Mouse (Mus musculus) MEL (cell line): ENCODE measurements at regions not wholly inside any gene's neighbourhood (a gene's known extent, or its start where the extent isn't known, plus 50 kb on each side); places are given as distances from the start of the nearest gene placed in this dataset.

ENCODE experiments used
- DNase-seq: peaks from one replicate; pipeline ENCODE4 v3.0.0; 2011; ENCODE audit warnings: low read depth, low spot score
- H3K27ac ChIP-seq: 2 replicates; pipeline ENCODE4 v1.5.1; 2012; ENCODE audit warnings: low read depth, mild to moderate bottlenecking, control low read depth, low read length, moderate library complexity; ENCODE audit not compliant: control insufficient read depth
- H3K27me3 ChIP-seq, 2 experiments: fragments of 150-350 bp in 1 of 2; sonication (generic) in 1 of 2; 2 replicates each; pipeline ENCODE4 v1.6.1; 2012; ENCODE audit warnings: low read length in 2 of 2, mild to moderate bottlenecking in 2 of 2, improper control_type of control experiment in 1 of 2, moderate library complexity in 1 of 2; ENCODE audit not compliant: insufficient read depth in 2 of 2, control insufficient read depth in 1 of 2
- H3K36me3 ChIP-seq, 2 experiments: 2 replicates each; pipeline ENCODE4 v1.6.1; 2012 to 2014; ENCODE audit warnings: low read length in 2 of 2, improper control_type of control experiment in 1 of 2, inconsistent platforms in 1 of 2, mild to moderate bottlenecking in 1 of 2; ENCODE audit not compliant: insufficient read depth in 2 of 2, control insufficient read depth in 1 of 2
- H3K4me1 ChIP-seq, 2 experiments: fragments of 150-350 bp in 1 of 2; sonication (generic) in 1 of 2; 2 replicates each; pipeline ENCODE4 v1.6.1; 2012; ENCODE audit warnings: low read length in 2 of 2, improper control_type of control experiment in 1 of 2, mild to moderate bottlenecking in 1 of 2; ENCODE audit not compliant: insufficient read depth in 2 of 2, control insufficient read depth in 1 of 2
- H3K4me3 ChIP-seq, 2 experiments: fragments of 150-350 bp in 1 of 2; sonication (generic) in 1 of 2; 2 replicates each; pipeline ENCODE4 v1.5.1; 2012; ENCODE audit warnings: low read depth in 2 of 2, low read length in 2 of 2, mild to moderate bottlenecking in 2 of 2, moderate library complexity in 2 of 2, control low read depth in 1 of 2, improper control_type of control experiment in 1 of 2; ENCODE audit not compliant: control insufficient read depth in 1 of 2, insufficient read depth in 1 of 2
- H3K79me2 ChIP-seq: 2 replicates; pipeline ENCODE4 v1.6.1; 2012; ENCODE audit warnings: mild to moderate bottlenecking, low read length, moderate library complexity; ENCODE audit not compliant: control insufficient read depth, poor library complexity, insufficient read depth
- H3K9ac ChIP-seq: 2 replicates; pipeline ENCODE4 v1.6.1; 2012; ENCODE audit warnings: low read depth, mild to moderate bottlenecking, control low read depth, low read length, moderate library complexity; ENCODE audit not compliant: control insufficient read depth, poor library complexity, severe bottlenecking
- H3K9me3 ChIP-seq: fragments of 150-350 bp; sonication (generic); replicated peaks from 2 replicates; pipeline ENCODE4 v1.6.1; 2012; ENCODE audit warnings: mild to moderate bottlenecking, low read length, improper control_type of control experiment, moderate library complexity; ENCODE audit not compliant: insufficient read depth
- BHLHE40 ChIP-seq: IDR thresholded peaks from 2 replicates; pipeline ENCODE4 v1.6.1; 2012; ENCODE audit warnings: low read depth, mild to moderate bottlenecking, inconsistent platforms, low read length, improper control_type of control experiment, borderline replicate concordance
- CHD1 ChIP-seq: IDR thresholded peaks from 2 replicates; pipeline ENCODE4 v1.6.1; 2012; ENCODE audit warnings: low read depth, mild to moderate bottlenecking, inconsistent platforms, low read length, improper control_type of control experiment
- ELF1 ChIP-seq: IDR thresholded peaks from 2 replicates; pipeline ENCODE4 v1.6.1; 2014; ENCODE audit warnings: low read depth, mild to moderate bottlenecking, inconsistent platforms, low read length, improper control_type of control experiment, moderate library complexity
- EP300 ChIP-seq, 2 experiments: IDR thresholded peaks; 2 replicates each; pipeline ENCODE4 v1.6.1; 2011; ENCODE audit warnings: improper control_type of control experiment in 2 of 2, low read length in 2 of 2, low read depth in 1 of 2, mild to moderate bottlenecking in 1 of 2
- GABPA ChIP-seq: IDR thresholded peaks from 2 replicates; pipeline ENCODE4 v1.6.1; 2012; ENCODE audit warnings: low read depth, mild to moderate bottlenecking, inconsistent platforms, low read length, improper control_type of control experiment, moderate library complexity
- JUND ChIP-seq: IDR thresholded peaks from 2 replicates; pipeline ENCODE4 v1.6.1; 2011; ENCODE audit warnings: low read depth, mild to moderate bottlenecking, improper control_type of control experiment, low read length
- KAT2A ChIP-seq: conservative IDR thresholded peaks from 2 replicates; pipeline ENCODE4 v1.6.1; 2012; ENCODE audit warnings: low read depth, low read length, improper control_type of control experiment, inconsistent platforms
- MAFK ChIP-seq: IDR thresholded peaks from 2 replicates; pipeline ENCODE4 v1.6.1; 2011; ENCODE audit warnings: low read depth, mild to moderate bottlenecking, low read length, improper control_type of control experiment, borderline replicate concordance
- MAX ChIP-seq: IDR thresholded peaks from 2 replicates; pipeline ENCODE4 v1.6.1; 2011; ENCODE audit warnings: low read length, improper control_type of control experiment
- MEF2A ChIP-seq: IDR thresholded peaks from 2 replicates; pipeline ENCODE4 v1.6.1; 2014; ENCODE audit warnings: low read depth, mild to moderate bottlenecking, inconsistent platforms, low read length, improper control_type of control experiment; ENCODE audit not compliant: poor library complexity, insufficient replicate concordance, severe bottlenecking; ENCODE audit errors: extremely low read depth
- MXI1 ChIP-seq: IDR thresholded peaks from 2 replicates; pipeline ENCODE4 v1.6.1; 2011; ENCODE audit warnings: mild to moderate bottlenecking, low read depth, low read length, improper control_type of control experiment
- MYB ChIP-seq: IDR thresholded peaks from 2 replicates; pipeline ENCODE4 v1.6.1; 2011; ENCODE audit warnings: mild to moderate bottlenecking, low read depth, low read length, improper control_type of control experiment
- NRF1 ChIP-seq: IDR thresholded peaks from 2 replicates; pipeline ENCODE4 v1.6.1; 2014; ENCODE audit warnings: low read depth, mild to moderate bottlenecking, inconsistent platforms, low read length, improper control_type of control experiment, moderate library complexity; ENCODE audit not compliant: poor library complexity, insufficient read depth, severe bottlenecking
- POLR2AphosphoS5 ChIP-seq: IDR thresholded peaks from 2 replicates; pipeline ENCODE4 v1.6.1; 2012; ENCODE audit warnings: low read depth, borderline replicate concordance, mild to moderate bottlenecking, inconsistent platforms, low read length, moderate library complexity, mixed read lengths
- RCOR1 ChIP-seq: IDR thresholded peaks from 2 replicates; pipeline ENCODE4 v1.6.1; 2012; ENCODE audit warnings: low read depth, mild to moderate bottlenecking, inconsistent platforms, low read length, improper control_type of control experiment
- SIN3A ChIP-seq: IDR thresholded peaks from 2 replicates; pipeline ENCODE4 v1.6.1; 2012; ENCODE audit warnings: low read length, improper control_type of control experiment, inconsistent platforms
- SMC3 ChIP-seq: IDR thresholded peaks from 2 replicates; pipeline ENCODE4 v1.6.1; 2011; ENCODE audit warnings: low read depth, low read length, improper control_type of control experiment
- TCF12 ChIP-seq: IDR thresholded peaks from 2 replicates; pipeline ENCODE4 v1.6.1; 2014; ENCODE audit warnings: low read depth, mild to moderate bottlenecking, inconsistent platforms, low read length, improper control_type of control experiment, moderate library complexity
- UBTF ChIP-seq: IDR thresholded peaks from 2 replicates; pipeline ENCODE4 v1.6.1; 2012; ENCODE audit warnings: low read depth, mild to moderate bottlenecking, inconsistent platforms, low read length, improper control_type of control experiment, moderate library complexity, borderline replicate concordance; ENCODE audit not compliant: insufficient read depth
- USF1 ChIP-seq: IDR thresholded peaks from 2 replicates; pipeline ENCODE4 v1.6.1; 2014; ENCODE audit warnings: low read depth, mild to moderate bottlenecking, inconsistent platforms, low read length, improper control_type of control experiment, moderate library complexity
- USF2 ChIP-seq, 2 experiments: IDR thresholded peaks; 2 replicates each; pipeline ENCODE4 v1.6.1; 2011 to 2012; ENCODE audit warnings: improper control_type of control experiment in 2 of 2, low read length in 2 of 2, borderline replicate concordance in 1 of 2, inconsistent platforms in 1 of 2, low read depth in 1 of 2, mild to moderate bottlenecking in 1 of 2; ENCODE audit not compliant: insufficient read depth in 1 of 2
- ZC3H11A ChIP-seq: IDR thresholded peaks from 2 replicates; pipeline ENCODE4 v1.6.1; 2012; ENCODE audit warnings: low read depth, mild to moderate bottlenecking, inconsistent platforms, low read length, improper control_type of control experiment
- ZMIZ1 ChIP-seq: IDR thresholded peaks from 2 replicates; pipeline ENCODE4 v1.6.1; 2012; ENCODE audit warnings: low read depth, mild to moderate bottlenecking, inconsistent platforms, low read length, improper control_type of control experiment, moderate library complexity

DNA sequence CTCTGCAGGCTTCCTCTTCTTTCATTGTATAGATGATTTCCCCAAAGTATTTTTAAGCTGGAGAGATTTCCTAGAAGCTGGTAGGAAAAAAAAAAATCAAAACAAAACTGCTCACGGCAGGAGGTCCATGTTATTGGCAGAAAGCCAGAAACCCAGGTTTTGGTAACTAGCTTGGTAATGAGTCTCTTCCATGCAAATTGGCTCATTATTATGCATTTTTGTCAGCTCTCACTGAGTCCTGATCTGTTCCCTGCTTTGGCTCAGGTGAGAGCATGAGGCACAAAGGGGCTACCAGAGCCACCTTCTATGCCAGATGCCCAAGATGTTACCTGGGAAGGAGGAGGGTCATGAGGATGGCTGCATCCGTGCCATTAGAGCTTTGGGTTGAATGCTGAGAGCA, 146.3 kb upstream of the Vstm2b start:
- H3K27me3 ChIP-seq, result no peaks in the 10 kb centered on the region
- no peaks in the 10 kb centered on the region for H3K9me3 ChIP-seq
- no peaks in the 10 kb centered on the region for H3K79me2 ChIP-seq
- no peak overlapping the region for H3K9ac ChIP-seq
- H3K36me3 ChIP-seq, result no peaks in the 10 kb centered on the region
- no peak for DNase-seq
- TF ChIP-seq USF2 (IDR thresholded peaks at IDR 0.05; ENCODE audit: borderline replicate concordance in 1 of 2, insufficient read depth in 1 of 2, low read depth in 1 of 2, low read length in 2 of 2) (no peak), MAX (no peak), EP300 (IDR thresholded peaks at IDR 0.05; ENCODE audit: low read depth in 1 of 2, low read length in 2 of 2) (no peak), NRF1 (no peak), RCOR1 (no peak), TCF12 (no peak), USF1 (no peak), BHLHE40 (no peak), CHD1 (no peak), JUND (no peak), MXI1 (no peak), ELF1 (no peak), ZMIZ1 (no peak), GABPA (no peak), MEF2A (no peak)
- H3K27ac ChIP-seq, result no peak overlapping the region
- H3K4me3 ChIP-seq, result no peak overlapping the region
- no peaks in the 10 kb centered on the region for H3K4me1 ChIP-seq

DNA sequence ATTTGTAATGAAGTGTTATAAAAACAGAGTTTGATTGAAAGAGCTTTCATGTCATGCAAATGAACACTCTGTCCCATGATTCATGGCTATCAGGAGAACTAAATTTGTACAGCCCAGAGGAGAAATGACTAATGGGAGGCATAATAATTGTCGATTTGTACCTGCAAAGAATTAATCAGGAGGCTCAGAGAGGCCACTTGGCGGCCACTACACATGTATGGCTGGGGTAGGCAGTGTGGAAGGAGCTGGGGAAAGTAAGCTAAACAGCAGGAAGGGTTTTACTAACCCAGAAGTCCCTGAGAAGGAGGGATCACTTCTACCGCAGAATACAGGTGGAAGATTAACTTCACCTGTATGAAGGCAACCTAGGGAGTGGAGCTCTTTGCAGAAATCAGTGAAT, 145.9 kb upstream of the Vstm2b start:
- DNase-seq, result no peak
- no peaks in the 10 kb centered on the region for H3K27me3 ChIP-seq
- H3K4me3 ChIP-seq, result no peak overlapping the region
- H3K36me3 ChIP-seq, result no peaks in the 10 kb centered on the region
- no peaks in the 10 kb centered on the region for H3K4me1 ChIP-seq
- no peak overlapping the region for H3K27ac ChIP-seq
- TF ChIP-seq MAFK (no peak), SIN3A (no peak), UBTF (no peak), MYB (no peak), CHD1 (no peak), USF1 (no peak), POLR2AphosphoS5 (no peak), MEF2A (no peak), KAT2A (no peak), ZC3H11A (no peak), ZMIZ1 (no peak), GABPA (no peak), BHLHE40 (no peak), SMC3 (no peak)
- no peak overlapping the region for H3K9ac ChIP-seq
- H3K79me2 ChIP-seq, result no peaks in the 10 kb centered on the region
- H3K9me3 ChIP-seq, result no peaks in the 10 kb centered on the region
